Mouse (Mus musculus): ENCODE data around the gene Fgf13.

- TF ChIP-seq MAFK (IDR thresholded peaks at IDR 0.05; ENCODE audit: insufficient read depth, low read depth, low read length) (no peak), ZNF384 (IDR thresholded peaks at IDR 0.05; ENCODE audit: low read depth, low read length) (no peak)
Measured at GRCm38 (mm10) chrX:59201146-59201545, 366.7 kb downstream of the Fgf13 start.
